21 mouse cellular contexts compared by ENCODE assay signal in the genomic region with DNA sequence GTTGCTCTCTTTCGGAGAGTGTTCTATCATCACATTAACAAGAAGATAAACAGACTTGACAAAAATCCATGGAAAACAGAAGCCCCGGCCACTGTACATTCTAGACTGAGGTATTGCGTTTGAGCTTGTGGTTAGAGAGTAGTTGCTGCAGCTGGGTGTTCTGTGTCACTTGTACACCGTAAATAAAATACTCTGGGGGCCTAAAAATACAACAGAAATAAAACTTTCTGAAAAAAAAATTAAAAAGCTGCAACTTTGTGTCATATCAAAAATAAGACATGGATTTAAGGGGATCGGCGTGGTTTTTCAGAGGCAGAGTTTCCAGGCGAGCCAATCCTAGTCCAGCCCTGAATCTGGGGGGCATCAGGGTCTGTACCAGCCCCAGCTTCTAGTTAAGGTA.
DNase-seq lines count a peak whose midpoint lies in the region; ATAC-seq and TF ChIP-seq lines count a peak whose summit lies in the region.
"Had no signal": no experiment of that assay in that cellular context is flagged by ENCODE, and none has a peak within 500 bp of the region (broad histone marks: within the 10 kb centered on the region; RNA-seq: fewer than 3 reads in every experiment).

No protein-coding gene starts in this region.

- H3K4me1 ChIP-seq in embryonic facial prominence, embryonic 12.5 days = peaks cover 13% of the 10 kb centered on the region; the same call in 1 of the 2 replicates
- H3K4me1 ChIP-seq in embryonic facial prominence, embryonic 10.5 days = peaks cover 29% of the 10 kb centered on the region
- no peaks in the 10 kb centered on the region; the same call in 1 of the 2 replicates for H3K4me1 ChIP-seq in kidney, adult 2 months (ENCODE audit: control insufficient read depth, insufficient read depth, low read length)
- peaks cover 29% of the 10 kb centered on the region for H3K4me1 ChIP-seq in lung, embryonic 15.5 days
- H3K4me1 ChIP-seq in embryonic facial prominence, embryonic 14.5 days (ENCODE audit: control insufficient read depth, insufficient read depth, low read length) = peaks cover 4% of the 10 kb centered on the region

- no peak for DNase-seq in embryonic facial prominence, embryonic 10.5 days (ENCODE audit: low spot score)
- peak; percentile 12 for DNase-seq in kidney, adult 2 months
- no peak for DNase-seq in kidney, adult 11 months
- DNase-seq in lung, postnatal 14 days = no peak
- DNase-seq in embryonic facial prominence, embryonic 14.5 days (ENCODE audit: low spot score) = peak; percentile 30
- DNase-seq in left cerebral cortex, postnatal 25 days (ENCODE audit: low spot score in 2 of 2) = no peak
- DNase-seq: adrenal gland, postnatal 10 days; cerebellum, adult 9-11 months; gastrocnemius, postnatal 10 days; heart, adult 18-20 months; layer of hippocampus, adult 9-11 months; right cerebral cortex, postnatal 14 days; spleen, adult 18-20 months had no signal

- TF ChIP-seq POLR2A in kidney, adult 2 months (IDR thresholded peaks at IDR 0.05; ENCODE audit: low read depth, low read length) = no peak

- H3K9me3 ChIP-seq in embryonic facial prominence, embryonic 12.5 days = no peaks in the 10 kb centered on the region
- no peaks in the 10 kb centered on the region for H3K9me3 ChIP-seq in embryonic facial prominence, embryonic 10.5 days
- H3K9me3 ChIP-seq in lung, embryonic 15.5 days = no peaks in the 10 kb centered on the region
- no peaks in the 10 kb centered on the region for H3K9me3 ChIP-seq in embryonic facial prominence, embryonic 14.5 days (ENCODE audit: control insufficient read depth, low read length)
- H3K9me3 ChIP-seq: forebrain, embryonic 10.5 days; liver, embryonic 15.5 days; megakaryocyte, embryonic 14.5 days; midbrain, embryonic 15.5 days had no signal

- peak overlapping the region; percentile 11; the same call in 1 of the 2 replicates for H3K27ac ChIP-seq in embryonic facial prominence, embryonic 12.5 days
- no peak overlapping the region for H3K27ac ChIP-seq in embryonic facial prominence, embryonic 10.5 days (replicated peaks)
- no peak overlapping the region for H3K27ac ChIP-seq in kidney, adult 2 months (ENCODE audit: insufficient read depth, low read depth, low read length)
- H3K27ac ChIP-seq in lung, embryonic 15.5 days = peak overlapping the region; percentile 63
- peak overlapping the region; percentile 58 for H3K27ac ChIP-seq in embryonic facial prominence, embryonic 14.5 days (replicated peaks; ENCODE audit: low read depth, low read length)
- H3K27ac ChIP-seq: forebrain, embryonic 10.5 days; left cerebral cortex, adult 2 months; liver, embryonic 15.5 days; midbrain, embryonic 15.5 days had no signal

- H3K4me3 ChIP-seq in embryonic facial prominence, embryonic 12.5 days = no peak overlapping the region
- H3K4me3 ChIP-seq in embryonic facial prominence, embryonic 10.5 days = no peak overlapping the region
- no peak overlapping the region for H3K4me3 ChIP-seq in kidney, adult 2 months (ENCODE audit: insufficient read depth, low read depth, low read length)
- H3K4me3 ChIP-seq in lung, embryonic 15.5 days = no peak overlapping the region
- no peak overlapping the region for H3K4me3 ChIP-seq in embryonic facial prominence, embryonic 14.5 days (ENCODE audit: low read depth, low read length)
- H3K4me3 ChIP-seq: forebrain, embryonic 10.5 days; left cerebral cortex, adult 2 months; liver, embryonic 15.5 days; megakaryocyte, embryonic 14.5 days; midbrain, embryonic 15.5 days had no signal

- 52% methylated on average over 7 of the region's 7 CpGs for WGBS in embryonic facial prominence, embryonic 12.5 days
- whole genome bisulfite sequencing in embryonic facial prominence, embryonic 10.5 days = 75% methylated on average over 7 of the region's 7 CpGs
- 78% methylated on average over 7 of the region's 7 CpGs for WGBS in kidney, adult 2 months
- WGBS in lung, embryonic 15.5 days = 45% methylated on average over 7 of the region's 7 CpGs
- WGBS in embryonic facial prominence, embryonic 14.5 days = 39% methylated on average over 7 of the region's 7 CpGs

- no peaks in the 10 kb centered on the region for H3K36me3 ChIP-seq in embryonic facial prominence, embryonic 12.5 days
- no peaks in the 10 kb centered on the region for H3K36me3 ChIP-seq in embryonic facial prominence, embryonic 10.5 days (replicated peaks)
- H3K36me3 ChIP-seq in kidney, adult 2 months (ENCODE audit: control insufficient read depth, insufficient read depth, low read length) = no peaks in the 10 kb centered on the region
- no peaks in the 10 kb centered on the region for H3K36me3 ChIP-seq in lung, embryonic 15.5 days
- H3K36me3 ChIP-seq in embryonic facial prominence, embryonic 14.5 days (ENCODE audit: control insufficient read depth, insufficient read depth, low read length) = no peaks in the 10 kb centered on the region
- H3K36me3 ChIP-seq: forebrain, embryonic 10.5 days; liver, embryonic 15.5 days; midbrain, embryonic 15.5 days had no signal

- TF ChIP-seq CTCF in kidney, adult 2 months (conservative IDR thresholded peaks at IDR 0.05; ENCODE audit: insufficient read depth, insufficient read length, low read depth, low read length) = no peak

- intact Hi-C loops in left cerebral cortex, postnatal 25 days (cut with DNase I) = no loop called here

- H3K27me3 ChIP-seq in embryonic facial prominence, embryonic 12.5 days = no peaks in the 10 kb centered on the region
- 0 out of 2 replicates have a peak, but pooled peaks cover 11% of the 10 kb centered on the region for H3K27me3 ChIP-seq in embryonic facial prominence, embryonic 10.5 days (replicated peaks; ENCODE audit: low read depth, poor library complexity, severe bottlenecking)
- H3K27me3 ChIP-seq in kidney, adult 2 months (replicated peaks; ENCODE audit: control insufficient read depth, insufficient read depth, low read length) = no peaks in the 10 kb centered on the region; the same call in 1 of the 2 replicates
- H3K27me3 ChIP-seq in lung, embryonic 15.5 days = no peaks in the 10 kb centered on the region
- no peaks in the 10 kb centered on the region for H3K27me3 ChIP-seq in embryonic facial prominence, embryonic 14.5 days (replicated peaks; ENCODE audit: control insufficient read depth, insufficient read depth, low read length)
- H3K27me3 ChIP-seq: midbrain, embryonic 15.5 days had no signal

- H3K4me2 ChIP-seq in embryonic facial prominence, embryonic 12.5 days (replicated peaks) = no peak overlapping the region
- no peak overlapping the region; the same call in 1 of the 2 replicates for H3K4me2 ChIP-seq in lung, embryonic 15.5 days
- H3K4me2 ChIP-seq in embryonic facial prominence, embryonic 14.5 days (ENCODE audit: low read depth, low read length) = peak overlapping the region; percentile 29; the same call in 1 of the 2 replicates
- H3K4me2 ChIP-seq: liver, embryonic 15.5 days; midbrain, embryonic 15.5 days had no signal

- ATAC-seq in embryonic facial prominence, embryonic 12.5 days (ENCODE audit: insufficient number of reproducible peaks, insufficient read depth, low FRiP score, low TSS enrichment) = no peak
- ATAC-seq in lung, embryonic 15.5 days (ENCODE audit: borderline replicate concordance, extremely low read depth, low FRiP score, low TSS enrichment) = no peak
- ATAC-seq in embryonic facial prominence, embryonic 14.5 days (ENCODE audit: low read depth) = no peak
- ATAC-seq: activated CD4-positive, CD25-positive, alpha-beta regulatory T cell, adult 4 months; midbrain, embryonic 15.5 days had no signal

- no peak overlapping the region for H3K9ac ChIP-seq in embryonic facial prominence, embryonic 12.5 days
- no peak overlapping the region for H3K9ac ChIP-seq in lung, embryonic 15.5 days
- no peak overlapping the region for H3K9ac ChIP-seq in embryonic facial prominence, embryonic 14.5 days (ENCODE audit: low read depth, low read length)
- H3K9ac ChIP-seq: liver, embryonic 15.5 days; midbrain, embryonic 15.5 days had no signal

Comparison
In these comparisons a context has a peak if more than half of its experiments do, and no peak if none do; other contexts are left out.
1. H3K27ac ChIP-seq: peak in embryonic facial prominence, embryonic 12.5 days (single experiment), lung, embryonic 15.5 days (single experiment) and embryonic facial prominence, embryonic 14.5 days (single experiment); none in embryonic facial prominence, embryonic 10.5 days (single experiment) and kidney, adult 2 months (single experiment).
2. DNase-seq: peak in kidney, adult 2 months (single experiment) and embryonic facial prominence, embryonic 14.5 days (single experiment); none in embryonic facial prominence, embryonic 10.5 days (single experiment), kidney, adult 11 months (single experiment), lung, postnatal 14 days (single experiment) and left cerebral cortex, postnatal 25 days (0 of 2).